Mouse (Mus musculus) heart, postnatal 0 days (tissue): ENCODE results near the gene Grm8.

Experiments
- CTCF ChIP-seq: IDR thresholded peaks from 2 replicates; pipeline ENCODE4 v1.5.1; 2016; ENCODE audit warnings: antibody characterized with exemption, control low read depth, low read depth
- EP300 ChIP-seq: IDR thresholded peaks from 2 replicates; pipeline ENCODE4 v1.6.1; 2016; ENCODE audit warnings: antibody characterized with exemption, low read depth

DNA sequence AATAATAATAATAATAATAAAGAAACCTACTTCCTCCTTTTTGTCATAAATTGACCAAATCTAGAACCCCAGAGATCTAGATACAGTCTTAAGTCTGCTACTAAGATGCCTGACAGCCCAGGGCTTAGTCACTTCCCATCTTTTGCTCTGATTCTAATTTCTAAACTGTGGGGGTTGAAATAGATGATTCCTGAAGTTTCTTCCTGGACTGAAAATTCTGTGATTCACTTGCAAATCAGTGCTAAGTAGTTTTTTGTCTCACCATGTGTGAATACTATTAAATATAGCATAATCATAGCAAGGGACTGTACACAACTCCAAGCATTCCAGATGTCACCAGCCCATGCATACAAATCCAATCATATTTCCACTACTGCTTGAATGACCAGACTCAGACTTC lies 44.0 kb downstream of the Grm8 start:
- TF ChIP-seq CTCF (no peak), EP300 (no peak)
